Mouse (Mus musculus) adrenal gland, postnatal 14 days (tissue): ENCODE results near the gene Elf5. TPM values are rescaled to one million over a fixed set of nuclear protein-coding genes. Genes with fewer than 3 reads are reported as not detected.

Experiments used
- DNase-seq: peaks from one replicate; pipeline ENCODE4 v3.0.0; 2021; ENCODE audit warnings: mixed read lengths
- long read RNA-seq, 2 experiments: library from polyadenylated mRNA; stranded (forward); transcript quantifications; one replicate each; pipeline ENCODE4 v2.0.0; 2021
- total RNA-seq: library from RNA; stranded (reverse); gene quantifications from 2 replicates; pipeline ENCODE4 v1.2.3, GENCODE M21; 2021

The Elf5 gene
- total RNA-seq: not detected in 2 replicates
- long read RNA-seq, experiment 1: 0 reads
- long read RNA-seq, experiment 2: 0 reads

DNA sequence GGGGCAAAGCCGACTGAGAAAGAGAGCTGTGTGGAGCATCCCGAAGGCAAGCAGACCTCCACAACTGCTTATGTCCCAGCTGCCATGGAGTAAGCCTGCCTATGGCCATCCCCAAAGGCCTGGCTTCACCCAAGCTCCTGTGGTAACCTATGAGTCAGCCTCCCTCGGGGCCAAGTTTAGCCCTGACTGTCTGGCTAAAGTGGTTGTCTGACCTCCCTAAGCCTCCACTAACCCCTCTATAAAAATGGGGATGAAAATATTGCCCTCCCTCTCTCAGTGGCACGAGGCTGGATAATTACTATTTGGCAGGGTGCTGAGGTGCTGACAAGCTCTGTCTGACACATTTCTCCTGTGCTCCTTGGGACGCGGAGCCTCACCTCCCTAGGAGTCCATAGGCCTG lies at the start of gene Elf5:
Gene Elf5 (plus strand): TSS at position 341 of the 400 bp plus-strand sequence.
- peak; percentile 37 for DNase-seq

DNA sequence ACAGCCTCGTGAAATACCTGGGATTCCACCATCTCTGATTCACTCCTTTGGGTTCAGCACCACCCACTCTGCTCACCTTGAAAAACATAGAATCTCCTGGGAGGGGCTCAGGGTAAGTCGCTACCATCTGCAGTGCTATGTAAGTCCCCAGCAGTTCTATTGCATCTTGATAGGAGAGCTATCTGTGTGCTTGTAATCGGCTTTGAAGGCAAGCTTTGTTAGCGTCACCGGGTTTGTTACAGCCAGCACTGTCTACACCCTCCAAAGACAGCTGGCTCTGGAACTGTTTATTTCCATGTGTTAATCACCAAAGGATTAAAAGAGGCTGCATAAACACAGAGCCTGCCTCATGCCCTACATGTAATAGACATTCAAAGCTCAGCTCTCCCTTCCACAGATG lies 38.9 kb upstream of the Elf5 start:
- DNase-seq: no peak

DNA sequence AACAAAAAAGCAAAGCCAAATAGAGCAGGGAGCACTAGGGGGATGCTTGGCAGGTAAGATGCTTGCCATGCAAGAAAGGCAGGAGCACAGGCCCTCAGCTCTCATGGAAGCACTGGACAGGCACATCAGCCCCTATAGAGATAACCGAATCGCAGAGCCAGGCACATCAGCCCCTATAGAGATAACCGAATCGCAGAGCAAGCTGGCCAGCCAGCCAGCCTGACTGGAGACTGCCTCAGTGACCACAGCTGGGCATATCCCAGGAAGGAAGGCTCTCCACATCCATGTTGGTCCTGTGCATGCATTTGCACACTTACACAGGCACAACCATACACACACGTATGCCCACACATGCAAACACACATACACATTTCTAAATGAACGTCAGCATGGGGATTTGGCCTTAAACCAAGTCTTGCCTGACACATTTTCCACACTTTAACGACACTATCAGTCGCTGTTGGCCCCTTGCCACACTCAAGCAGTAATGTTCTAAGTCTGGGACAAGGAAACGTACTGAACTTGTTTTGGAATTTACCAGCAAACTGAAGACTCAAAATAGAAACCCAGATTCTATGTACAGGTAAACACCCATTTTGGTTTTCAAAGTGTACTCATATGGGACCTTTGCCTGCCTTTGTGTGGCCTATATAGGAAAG lies 31.9 kb upstream of the Elf5 start:
- DNase-seq: peak; percentile 24

DNA sequence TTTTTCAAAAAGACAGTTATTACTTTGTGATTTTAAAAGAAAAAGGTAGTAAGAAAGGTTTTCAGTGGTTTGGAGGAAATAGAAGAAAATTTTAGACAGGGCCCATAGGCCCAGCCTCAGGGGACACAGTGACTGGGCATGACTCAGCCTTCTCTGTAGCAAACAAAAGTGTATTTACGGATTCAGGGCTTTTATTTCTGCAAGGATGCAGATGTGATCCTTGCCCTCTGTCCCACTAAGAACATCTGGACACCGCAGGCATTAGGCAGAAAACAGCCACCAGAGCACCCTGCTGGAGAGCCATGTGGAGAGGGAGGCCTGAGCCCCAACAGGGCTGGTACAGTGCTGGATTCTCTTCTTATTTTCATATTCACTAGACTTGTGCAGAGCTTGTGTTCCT lies 29.3 kb upstream of the Elf5 start:
- DNase-seq: no peak

- no peak for DNase-seq
These were observed 23.6 kb upstream of the Elf5 start for GRCm38 (mm10) chr2:103387881-103388280.

- no peak for DNase-seq
These were observed 23.2 kb upstream of the Elf5 start for GRCm38 (mm10) chr2:103388311-103388710.

GRCm38 (mm10) chr2:103390086-103390988 lies 21.2 kb upstream of the Elf5 start:
- DNase-seq: no peak

- DNase-seq: no peak
These were observed 19.9 kb upstream of the Elf5 start for GRCm38 (mm10) chr2:103391626-103392025.

DNA sequence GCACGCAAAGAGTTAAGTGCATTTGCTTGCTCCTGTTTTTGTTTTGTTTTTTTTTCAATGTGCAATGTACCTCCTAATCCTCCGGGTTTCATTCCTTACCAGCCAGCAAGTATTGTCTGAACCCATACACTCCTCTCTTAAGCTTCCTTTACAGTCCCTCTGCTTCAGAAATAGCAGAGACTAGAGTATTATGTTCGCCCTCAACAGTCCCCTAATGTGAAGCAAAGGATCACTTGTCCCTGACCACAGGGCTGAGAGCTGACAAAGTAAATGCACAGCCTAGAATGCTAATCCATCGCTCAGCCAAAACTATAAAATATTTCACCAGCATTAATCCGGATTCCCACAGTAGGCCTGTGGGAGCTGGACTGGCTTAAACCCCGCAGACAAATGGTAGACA lies 13.4 kb upstream of the Elf5 start:
- no peak for DNase-seq

GRCm38 (mm10) chr2:103400691-103401090 lies 10.8 kb upstream of the Elf5 start:
- DNase-seq: no peak

DNA sequence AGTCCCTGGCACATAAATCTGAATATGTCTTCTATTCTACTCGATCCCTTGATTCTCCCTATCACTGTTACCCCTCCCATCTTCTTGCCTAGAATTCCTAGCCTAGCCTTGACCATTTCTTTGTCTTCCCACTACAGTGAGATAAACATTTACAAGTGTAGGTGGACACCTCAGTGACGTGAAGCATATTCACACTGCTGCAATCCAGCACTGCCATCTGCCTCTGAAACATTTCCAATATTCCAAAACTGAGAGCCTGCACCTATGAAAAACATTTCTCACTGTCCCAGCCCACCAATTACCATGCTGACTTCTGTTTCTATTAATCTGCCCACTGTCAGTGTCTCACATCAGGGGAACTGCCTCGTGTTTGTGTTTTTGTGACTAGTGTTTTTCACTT lies 5.2 kb upstream of the Elf5 start:
- DNase-seq: no peak

DNA sequence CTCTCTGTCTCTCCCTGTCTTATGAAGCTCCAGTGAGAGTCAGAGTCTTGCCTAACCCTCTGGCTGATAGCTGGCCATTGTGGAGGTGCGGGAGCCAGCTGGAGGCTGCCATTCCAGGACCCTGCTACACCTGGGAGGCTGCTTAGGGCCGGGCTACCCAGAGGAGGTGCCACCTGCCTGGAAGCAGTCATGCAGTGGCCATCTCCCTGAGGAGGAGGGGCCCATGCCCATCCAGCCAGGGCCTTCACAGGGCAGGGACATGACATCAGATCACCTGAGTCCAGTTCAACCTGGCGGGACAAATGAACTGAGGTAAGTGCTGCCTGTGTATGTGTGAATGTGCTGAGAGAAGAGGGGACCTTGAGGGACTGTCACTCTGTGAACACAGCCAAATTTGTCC lies 328 bp downstream of the Elf5 start:
- no peak for DNase-seq

- no peak for DNase-seq
These were observed 1.9 kb downstream of the Elf5 start for GRCm38 (mm10) chr2:103413381-103413780.

DNA sequence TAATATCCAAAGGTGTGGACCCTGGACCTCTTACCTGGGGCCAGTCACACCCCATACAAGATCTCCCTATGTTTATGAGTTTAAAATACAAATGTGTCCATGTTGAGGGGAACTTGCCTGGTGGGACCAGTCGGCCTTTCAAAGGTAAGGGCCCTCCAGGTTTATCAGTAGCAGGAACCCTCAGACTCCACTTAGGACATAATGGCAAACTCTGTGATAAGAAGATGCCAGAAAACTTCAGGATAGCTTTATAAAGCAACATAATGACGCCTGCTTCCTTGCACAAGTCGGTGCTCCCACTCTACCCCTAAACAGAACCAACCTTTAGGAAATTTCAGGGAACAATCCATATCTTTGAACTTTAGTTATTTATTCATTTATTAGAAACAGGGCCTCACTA lies 4.3 kb downstream of the Elf5 start:
- DNase-seq: no peak

GRCm38 (mm10) chr2:103420650-103421507 lies 9.4 kb downstream of the Elf5 start:
- DNase-seq: no peak

GRCm38 (mm10) chr2:103423884-103424283 lies 12.4 kb downstream of the Elf5 start:
- no peak for DNase-seq

- DNase-seq: peak; percentile 67
These were observed 13.0 kb downstream of the Elf5 start for GRCm38 (mm10) chr2:103424349-103425026.

- DNase-seq: no peak
These were observed 14.1 kb downstream of the Elf5 start for GRCm38 (mm10) chr2:103425456-103426063.

GRCm38 (mm10) chr2:103428356-103428755 lies 16.9 kb downstream of the Elf5 start:
- no peak for DNase-seq

- no peak for DNase-seq
These were observed 19.2 kb downstream of the Elf5 start for GRCm38 (mm10) chr2:103430712-103431111.

GRCm38 (mm10) chr2:103432695-103433275 lies 21.3 kb downstream of the Elf5 start:
- DNase-seq: peak; percentile 43
